Mouse (Mus musculus): ENCODE data around the gene Tsen54.

- TF ChIP-seq CTCF (IDR thresholded peaks at IDR 0.05; ENCODE audit: borderline replicate concordance, insufficient read depth, low read length) (no peak), POLR2A (IDR thresholded peaks at IDR 0.05; ENCODE audit: low read depth, low read length) (no peak)
Observed at GRCm38 (mm10) chr11:115807306-115807705, 7.2 kb upstream of the Tsen54 start.

Measured in embryonic fibroblast, embryonic 13.5 days (primary cell).